Mouse (Mus musculus): ENCODE data around the gene Mvk.

- TF ChIP-seq MYC (IDR thresholded peaks at IDR 0.05; ENCODE audit: low read depth, low read length) (no peak), CTCF (IDR thresholded peaks at IDR 0.05 in 2 of 3, conservative IDR thresholded peaks at IDR 0.05 in 1 of 3; ENCODE audit: control insufficient read depth in 1 of 3, insufficient read depth in 1 of 3, low read depth in 2 of 3, low read length in 3 of 3, poor library complexity in 1 of 3, severe bottlenecking in 1 of 3) (no peak), UBTF (IDR thresholded peaks at IDR 0.05; ENCODE audit: borderline replicate concordance, insufficient read depth, low read depth, low read length) (no peak), EP300 (IDR thresholded peaks at IDR 0.05; ENCODE audit: low read depth in 1 of 2, low read length in 2 of 2) (no peak), MEF2A (IDR thresholded peaks at IDR 0.05; ENCODE audit: extremely low read depth, insufficient replicate concordance, low read depth, low read length, poor library complexity, severe bottlenecking) (no peak), CHD1 (IDR thresholded peaks at IDR 0.05; ENCODE audit: low read depth, low read length) (no peak), USF1 (IDR thresholded peaks at IDR 0.05; ENCODE audit: low read depth, low read length) (no peak), ZNF384 (IDR thresholded peaks at IDR 0.05; ENCODE audit: low read depth, low read length) (no peak), ETS1 (IDR thresholded peaks at IDR 0.05; ENCODE audit: low read depth, low read length) (no peak)
These were observed 9.7 kb upstream of the Mvk start for GRCm38 (mm10) chr5:114434359-114434758.

Data from MEL (cell line).